Mouse (Mus musculus) megakaryocyte, embryonic 14.5 days (primary cell): Measurements from ENCODE around the gene Rhbdd2.

ENCODE experiments used
- FLI1 ChIP-seq: IDR thresholded peaks from 2 replicates; pipeline ENCODE4 v1.6.1; 2012; ENCODE audit warnings: low read length, inconsistent platforms, mixed read lengths
- GATA1 ChIP-seq: IDR thresholded peaks from 3 replicates; pipeline ENCODE4 v1.6.1; 2012; ENCODE audit warnings: mixed read lengths, low read length, inconsistent platforms, borderline replicate concordance

DNA sequence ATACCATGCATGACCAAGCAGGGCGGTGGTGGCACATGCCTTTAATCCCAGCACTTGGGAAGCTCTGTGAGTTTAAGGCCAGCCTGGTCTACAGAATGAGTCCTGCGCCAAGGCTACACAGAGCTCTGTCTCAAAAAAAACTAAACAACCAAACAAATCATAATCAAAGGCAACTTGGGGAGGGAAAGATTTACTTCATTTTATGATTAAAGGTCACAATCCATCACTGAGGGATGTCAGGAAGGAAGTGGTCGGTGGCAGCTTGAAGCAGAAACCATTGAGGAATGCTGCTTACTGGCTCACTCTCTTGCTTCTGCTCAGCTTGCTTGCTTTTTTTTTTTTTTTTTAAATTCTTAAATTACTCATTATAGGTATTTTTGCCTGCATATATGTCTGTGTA, 44.3 kb downstream of the Rhbdd2 start:
- TF ChIP-seq GATA1, result no peak
- no peak for TF ChIP-seq FLI1
